Comparison of ENCODE assay signal across 30 mouse cellular contexts in genomic region chr6:71374311-71374829, GRCm38 (mm10). TPM values are rescaled to one million over a fixed set of nuclear protein-coding genes. Genes with fewer than 3 reads are reported as not detected.
DNase-seq lines count a peak whose midpoint lies in the region; ATAC-seq and TF ChIP-seq lines count a peak whose summit lies in the region.
"Had no signal": no experiment of that assay in that cellular context is flagged by ENCODE, and none has a peak within 500 bp of the region (broad histone marks: within the 10 kb centered on the region; RNA-seq: fewer than 3 reads in every experiment).

No protein-coding gene starts in this region.

- TF ChIP-seq EP300 in heart, postnatal 0 days (IDR thresholded peaks at IDR 0.05; ENCODE audit: low read depth) = no peak

- no peaks in the 10 kb centered on the region for H3K27me3 ChIP-seq in heart, postnatal 0 days (ENCODE audit: control insufficient read depth, insufficient read depth, low read length)
- H3K27me3 ChIP-seq: CH12.LX; forebrain, embryonic 13.5 days; heart, embryonic 15.5 days; hindbrain, embryonic 12.5 days; hindbrain, embryonic 15.5 days; Patski had no signal

- ATAC-seq in heart, postnatal 0 days (ENCODE audit: insufficient read depth, low read depth) = no peak
- ATAC-seq: forebrain, embryonic 13.5 days; forebrain, embryonic 16.5 days; Patski had no signal

- intact Hi-C loops in heart, postnatal 14 days (cut with DNase I) = no loop called here

- H3K4me3 ChIP-seq in heart, postnatal 0 days (ENCODE audit: low read depth, low read length) = peak overlapping the region; percentile 24; the same call in 1 of the 2 replicates
- H3K4me3 ChIP-seq: forebrain, embryonic 10.5 days; forebrain, embryonic 13.5 days; heart, embryonic 15.5 days; hindbrain, embryonic 12.5 days; hindbrain, embryonic 15.5 days had no signal

- no peaks in the 10 kb centered on the region for H3K4me1 ChIP-seq in heart, postnatal 0 days (ENCODE audit: control insufficient read depth, insufficient read depth)
- H3K4me1 ChIP-seq: forebrain, embryonic 10.5 days; forebrain, embryonic 13.5 days; heart, embryonic 15.5 days; hindbrain, embryonic 12.5 days; hindbrain, embryonic 15.5 days had no signal

- no peak for TF ChIP-seq CTCF in heart, postnatal 0 days (IDR thresholded peaks at IDR 0.05; ENCODE audit: low read depth)

- DNase-seq in heart, postnatal 0 days (ENCODE audit: low spot score) = no peak
- no peak for DNase-seq in heart, postnatal 14 days
- DNase-seq in thymus, postnatal 0 days (ENCODE audit: low spot score) = peak; percentile 45
- no peak for DNase-seq in thymus, postnatal 10 days (ENCODE audit: low spot score in 2 of 2)
- DNase-seq in thymus, postnatal 4 days = peak; percentile 67
- no peak for DNase-seq in layer of hippocampus, adult 18-20 months (ENCODE audit: low spot score in 2 of 2)
- DNase-seq: adrenal gland, postnatal 10 days; adrenal gland, postnatal 36 days; B cell, adult 2 months; cerebellum, adult 18-20 months; cerebellum, adult 9-10 months; cerebellum, postnatal 14 days; gastrocnemius, postnatal 10 days; gastrocnemius, postnatal 36 days had no signal

- no peak overlapping the region for H3K4me2 ChIP-seq in heart, postnatal 0 days (ENCODE audit: low read depth, low read length)
- H3K4me2 ChIP-seq: forebrain, embryonic 13.5 days; heart, embryonic 11.5 days; heart, embryonic 15.5 days; hindbrain, embryonic 12.5 days; hindbrain, embryonic 15.5 days had no signal

- no peaks in the 10 kb centered on the region for H3K9me3 ChIP-seq in heart, postnatal 0 days (replicated peaks; ENCODE audit: control insufficient read depth, low read length)
- H3K9me3 ChIP-seq: forebrain, embryonic 13.5 days; G1E; heart, embryonic 15.5 days; hindbrain, embryonic 12.5 days; hindbrain, embryonic 15.5 days had no signal

- H3K36me3 ChIP-seq in heart, postnatal 0 days (replicated peaks; ENCODE audit: control insufficient read depth, insufficient read depth, low read length) = no peaks in the 10 kb centered on the region
- H3K36me3 ChIP-seq: forebrain, embryonic 10.5 days; G1E; heart, embryonic 15.5 days; hindbrain, embryonic 12.5 days; hindbrain, embryonic 15.5 days had no signal

- H3K9ac ChIP-seq in heart, postnatal 0 days (replicated peaks; ENCODE audit: low read depth, low read length) = no peak overlapping the region
- H3K9ac ChIP-seq: forebrain, embryonic 13.5 days; heart, embryonic 15.5 days; hindbrain, embryonic 12.5 days; hindbrain, embryonic 15.5 days had no signal

- 77% methylated on average over 19 of the region's 19 CpGs for WGBS in heart, postnatal 0 days

- no peak overlapping the region for H3K27ac ChIP-seq in heart, postnatal 0 days (ENCODE audit: low read depth)
- H3K27ac ChIP-seq: forebrain, embryonic 10.5 days; forebrain, embryonic 13.5 days; heart, embryonic 15.5 days; hindbrain, embryonic 12.5 days; hindbrain, embryonic 15.5 days had no signal

RNA-seq across cellular contexts. Expression of gene Cd8a, which starts 1.1 kb away (rescaled TPM):
- 5.4 TPM in 1 of 2 replicates, not detected in the other for total RNA-seq in heart, postnatal 0 days (2014; rRNA removed; ENCODE audit: low replicate concordance)
- 0.04 TPM in 1 of 2 replicates, not detected in the other for polyA plus RNA-seq in heart, postnatal 0 days (2015; fragmentation: Nextera tagmentation; extraction: Ambion mirVana)
- total RNA-seq in heart, postnatal 14 days (2021) = 10 to 100 TPM in 1 of 2 experiments, 1 to 10 TPM in 1; 1.1 to 21.2 TPM
- 664 and 665 TPM in 2 replicates for polyA plus RNA-seq in thymus, postnatal 0 days (2015; fragmentation: Nextera tagmentation; extraction: Ambion mirVana)
- total RNA-seq in layer of hippocampus, adult 18-20 months (2021) = not detected
- total RNA-seq: adrenal gland, postnatal 36 days; gastrocnemius, adult 18-20 months; granulocyte monocyte progenitor cell, adult 5-6 weeks; hematopoietic stem cell, adult 5-6 weeks had no signal
- polyA plus RNA-seq: embryonic facial prominence, embryonic 11.5 days; embryonic facial prominence, embryonic 14.5 days; forebrain, embryonic 10.5 days; forebrain, embryonic 13.5 days; forebrain, embryonic 16.5 days; G1E; heart, embryonic 15.5 days; hindbrain, embryonic 12.5 days; hindbrain, embryonic 15.5 days; Patski had no signal

RNA-seq across cellular contexts. Expression of gene Cd8b1, which starts 51.8 kb away (rescaled TPM):
- total RNA-seq in heart, postnatal 0 days (2014; rRNA removed; ENCODE audit: low replicate concordance) = 0.08 TPM in 1 of 2 replicates, not detected in the other
- 0.12 and 0.18 TPM in 2 replicates for polyA plus RNA-seq in heart, postnatal 0 days (2015; fragmentation: Nextera tagmentation; extraction: Ambion mirVana)
- 10 to 100 TPM in 1 of 2 experiments, under 1 TPM in 1; 0.79 to 14.4 TPM for total RNA-seq in heart, postnatal 14 days (2021)
- 1,203 and 1,244 TPM in 2 replicates for polyA plus RNA-seq in thymus, postnatal 0 days (2015; fragmentation: Nextera tagmentation; extraction: Ambion mirVana)
- total RNA-seq in layer of hippocampus, adult 18-20 months (2021) = not detected
- total RNA-seq: gastrocnemius, adult 18-20 months; granulocyte monocyte progenitor cell, adult 5-6 weeks; heart, postnatal 25 days; hematopoietic stem cell, adult 5-6 weeks had no signal
- polyA plus RNA-seq: embryonic facial prominence, embryonic 11.5 days; embryonic facial prominence, embryonic 14.5 days; forebrain, embryonic 16.5 days; G1E; heart, embryonic 11.5 days; heart, embryonic 15.5 days; hindbrain, embryonic 12.5 days; hindbrain, embryonic 15.5 days had no signal

RNA-seq across cellular contexts. Expression of gene Smyd1, which starts 52.3 kb away (rescaled TPM):
- total RNA-seq in heart, postnatal 0 days (2014; rRNA removed; ENCODE audit: low replicate concordance) = 287 and 316 TPM in 2 replicates
- polyA plus RNA-seq in heart, postnatal 0 days (2015; fragmentation: Nextera tagmentation; extraction: Ambion mirVana) = 106 and 109 TPM in 2 replicates
- 100 to 1,000 TPM; 352 to 365 TPM for total RNA-seq in heart, postnatal 14 days (2021)
- polyA plus RNA-seq in thymus, postnatal 0 days (2015; fragmentation: Nextera tagmentation; extraction: Ambion mirVana) = 2.3 and 3.7 TPM in 2 replicates
- total RNA-seq in layer of hippocampus, adult 18-20 months (2021) = under 1 TPM; 0.58 to 0.94 TPM
- total RNA-seq: granulocyte monocyte progenitor cell, adult 5-6 weeks; hematopoietic stem cell, adult 5-6 weeks had no signal
- polyA plus RNA-seq: G1E had no signal

Comparison
In these comparisons a context has a peak if more than half of its experiments do, and no peak if none do; other contexts are left out.
1. DNase-seq: peak in thymus, postnatal 0 days (single experiment) and thymus, postnatal 4 days (single experiment); none in heart, postnatal 0 days (single experiment), heart, postnatal 14 days (0 of 2), thymus, postnatal 10 days (0 of 2) and layer of hippocampus, adult 18-20 months (0 of 2).
2. RNA of gene Smyd1, which starts 52.3 kb away (total RNA-seq): 352 to 365 TPM in heart, postnatal 14 days and 287 to 316 TPM in heart, postnatal 0 days; 0.58 to 0.94 TPM in layer of hippocampus, adult 18-20 months; every median in the first group is over 100 times any median in the second.